Comparison of ENCODE assay signal across 26 mouse cellular contexts in the genomic region with DNA sequence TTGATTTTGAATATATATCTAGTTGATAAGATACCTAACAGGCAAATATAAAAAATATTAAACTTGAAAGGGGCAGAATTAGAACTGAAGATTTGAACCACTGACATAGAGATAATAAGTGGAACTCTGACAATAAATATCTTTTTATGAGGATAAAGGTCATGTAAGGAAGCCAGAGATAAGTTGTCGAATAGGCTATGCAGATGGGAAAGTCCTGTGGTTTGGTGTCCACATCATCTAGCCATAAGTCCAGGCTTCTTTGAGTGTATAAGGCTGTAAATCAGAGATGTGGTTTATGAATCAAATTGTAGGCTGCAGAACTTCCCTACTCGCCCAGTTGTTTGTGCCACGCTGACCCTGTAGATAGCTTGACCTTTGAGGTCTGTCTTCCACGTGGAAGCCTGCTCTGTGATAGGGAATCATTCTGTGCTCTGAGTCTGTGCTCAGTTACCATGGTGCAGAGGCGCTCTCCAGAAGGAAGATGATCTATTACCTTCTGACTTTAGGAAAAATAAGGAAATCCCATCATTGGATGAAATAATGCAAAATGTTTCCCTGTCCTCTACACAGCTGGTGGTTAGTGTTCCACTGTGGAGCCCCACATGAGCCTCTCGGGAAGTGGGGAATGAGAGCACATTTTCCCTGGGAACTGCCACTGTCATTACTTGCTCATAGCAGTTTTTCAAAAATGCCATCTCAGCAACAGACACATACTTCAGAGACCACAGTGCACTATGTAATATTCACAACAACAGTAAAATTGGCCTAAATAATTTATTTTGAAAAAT. TPM values are rescaled to one million over a fixed set of nuclear protein-coding genes. Genes with fewer than 3 reads are reported as not detected.
A peak's percentile ranks its signal among the peaks of the same experiment; 100 is the strongest.
DNase-seq lines count a peak whose midpoint lies in the region; ATAC-seq lines count a peak whose summit lies in the region.
"Had no signal": no experiment of that assay in that cellular context is flagged by ENCODE, and none has a peak within 500 bp of the region (broad histone marks: within the 10 kb centered on the region; RNA-seq: fewer than 3 reads in every experiment).

No protein-coding gene starts in this region.

- H3K36me3 ChIP-seq in neural tube, embryonic 12.5 days: no peaks in the 10 kb centered on the region
- no peaks in the 10 kb centered on the region for H3K36me3 ChIP-seq in intestine, embryonic 15.5 days
- H3K36me3 ChIP-seq in limb, embryonic 12.5 days: no peaks in the 10 kb centered on the region
- H3K36me3 ChIP-seq: embryonic facial prominence, embryonic 10.5 days; forebrain, embryonic 10.5 days; forebrain, embryonic 15.5 days; heart, embryonic 10.5 days; hindbrain, embryonic 12.5 days had no signal

- H3K4me1 ChIP-seq in neural tube, embryonic 12.5 days: no peaks in the 10 kb centered on the region
- H3K4me1 ChIP-seq in intestine, embryonic 15.5 days (replicated peaks): no peaks in the 10 kb centered on the region
- no peaks in the 10 kb centered on the region for H3K4me1 ChIP-seq in limb, embryonic 12.5 days (replicated peaks)
- H3K4me1 ChIP-seq: embryonic facial prominence, embryonic 10.5 days; forebrain, embryonic 10.5 days; forebrain, embryonic 15.5 days; heart, embryonic 10.5 days; hindbrain, embryonic 12.5 days had no signal

- H3K9me3 ChIP-seq in neural tube, embryonic 12.5 days: no peaks in the 10 kb centered on the region
- H3K9me3 ChIP-seq in intestine, embryonic 15.5 days: no peaks in the 10 kb centered on the region
- H3K9me3 ChIP-seq in limb, embryonic 12.5 days: no peaks in the 10 kb centered on the region
- H3K9me3 ChIP-seq: embryonic facial prominence, embryonic 10.5 days; forebrain, embryonic 10.5 days; forebrain, embryonic 15.5 days; heart, embryonic 10.5 days; hindbrain, embryonic 12.5 days had no signal

- H3K4me3 ChIP-seq in neural tube, embryonic 12.5 days: no peak overlapping the region
- H3K4me3 ChIP-seq in intestine, embryonic 15.5 days (replicated peaks): no peak overlapping the region
- H3K4me3 ChIP-seq in limb, embryonic 12.5 days (replicated peaks): no peak overlapping the region
- H3K4me3 ChIP-seq: embryonic facial prominence, embryonic 10.5 days; erythroblast, embryonic 14.5 days; forebrain, embryonic 10.5 days; forebrain, embryonic 15.5 days; heart, embryonic 10.5 days; hindbrain, embryonic 12.5 days had no signal

- H3K4me2 ChIP-seq in neural tube, embryonic 12.5 days (replicated peaks): no peak overlapping the region
- H3K4me2 ChIP-seq in intestine, embryonic 15.5 days (replicated peaks): no peak overlapping the region
- H3K4me2 ChIP-seq in limb, embryonic 12.5 days: no peak overlapping the region
- H3K4me2 ChIP-seq: forebrain, embryonic 15.5 days; hindbrain, embryonic 12.5 days had no signal

- 0 out of 2 replicates have a peak, but pooled peaks have one; percentile 37 for ATAC-seq in neural tube, embryonic 12.5 days (ENCODE audit: low FRiP score, low read depth)
- peak; percentile 70 for ATAC-seq in intestine, embryonic 15.5 days
- ATAC-seq in limb, embryonic 12.5 days (ENCODE audit: insufficient number of reproducible peaks, insufficient read depth, low FRiP score, low TSS enrichment, low read depth): peak; percentile 79
- ATAC-seq in frontal cortex, adult (ENCODE audit: low TSS enrichment): no peak
- ATAC-seq: activated CD4-positive, CD25-positive, alpha-beta regulatory T cell, adult 4 months; forebrain, embryonic 15.5 days; Patski had no signal

- no peak for DNase-seq in neural tube, embryonic 10.5 days (ENCODE audit: extremely low spot score, low spot score)
- DNase-seq in adrenal gland, adult (ENCODE audit: inconsistent age in 2 of 2, low spot score in 1 of 2): no peak
- DNase-seq: adrenal gland, adult 2 months; adrenal gland, postnatal 36 days; cerebellum, adult 2 months; cerebellum, postnatal 10 days; gastrocnemius, postnatal 10 days; heart, adult 18-20 months; heart, postnatal 10 days; heart, postnatal 4 days had no signal

- WGBS in neural tube, embryonic 12.5 days: 76% methylated on average over 6 of the region's 6 CpGs
- 45% methylated on average over 6 of the region's 6 CpGs for WGBS in intestine, embryonic 15.5 days
- WGBS in limb, embryonic 12.5 days: 69% methylated on average over 6 of the region's 6 CpGs

- H3K27ac ChIP-seq in neural tube, embryonic 12.5 days: no peak overlapping the region
- H3K27ac ChIP-seq in intestine, embryonic 15.5 days: no peak overlapping the region
- no peak overlapping the region for H3K27ac ChIP-seq in limb, embryonic 12.5 days
- H3K27ac ChIP-seq: embryonic facial prominence, embryonic 10.5 days; forebrain, embryonic 10.5 days; forebrain, embryonic 15.5 days; heart, embryonic 10.5 days; hindbrain, embryonic 12.5 days had no signal

- H3K27me3 ChIP-seq in neural tube, embryonic 12.5 days (replicated peaks): no peaks in the 10 kb centered on the region
- H3K27me3 ChIP-seq in intestine, embryonic 15.5 days (replicated peaks): no peaks in the 10 kb centered on the region
- no peaks in the 10 kb centered on the region for H3K27me3 ChIP-seq in limb, embryonic 12.5 days
- H3K27me3 ChIP-seq: CH12.LX; forebrain, embryonic 15.5 days; hindbrain, embryonic 12.5 days; Patski had no signal

- no peak overlapping the region for H3K9ac ChIP-seq in neural tube, embryonic 12.5 days
- no peak overlapping the region for H3K9ac ChIP-seq in intestine, embryonic 15.5 days
- no peak overlapping the region for H3K9ac ChIP-seq in limb, embryonic 12.5 days (replicated peaks)
- H3K9ac ChIP-seq: forebrain, embryonic 15.5 days; hindbrain, embryonic 12.5 days had no signal

RNA-seq across cellular contexts. Expression of gene Slc5a12, which starts 56.3 kb away (rescaled TPM):
- polyA plus RNA-seq in neural tube, embryonic 12.5 days (2016; fragmentation: Nextera tagmentation; extraction: Ambion mirVana): not detected in 2 replicates
- 0.09 and 0.13 TPM in 2 replicates for polyA plus RNA-seq in intestine, embryonic 15.5 days (2015; fragmentation: Nextera tagmentation; extraction: Ambion mirVana)
- not detected in 2 replicates for polyA plus RNA-seq in limb, embryonic 12.5 days (2016; fragmentation: Nextera tagmentation; extraction: Ambion mirVana)
- polyA plus RNA-seq: activated CD4-positive, CD25-positive, alpha-beta regulatory T cell, adult 4 months; adrenal gland, adult 2 months; cerebellum, adult 2 months; embryonic facial prominence, embryonic 10.5 days; embryonic facial prominence, embryonic 14.5 days; erythroblast, embryonic 14.5 days; forebrain, embryonic 10.5 days; forebrain, embryonic 15.5 days; frontal cortex, adult 2 months; heart, embryonic 10.5 days; heart, embryonic 14.5 days; hindbrain, embryonic 12.5 days; Patski had no signal
